Mouse (Mus musculus) midbrain, embryonic 14.5 days (tissue): Measurements from ENCODE around the gene Ano10. TPM values are rescaled to one million over a fixed set of nuclear protein-coding genes. Genes with fewer than 3 reads are reported as not detected.

Experiments used
- ATAC-seq: fragments of 200-750 bp; cut with Nextera tagmentation; 2 replicates; pipeline ENCODE4 v1.8.0; 2017; ENCODE audit warnings: moderate number of reproducible peaks, moderate library complexity; ENCODE audit not compliant: low FRiP score, low TSS enrichment
- DNase-seq: peaks from one replicate; pipeline ENCODE4 v3.0.0-alpha.2; 2015
- H3K27ac ChIP-seq: fragments of 300-500 bp; sonication (generic); replicated peaks from 2 replicates; pipeline ENCODE4 v1.5.1; 2014; ENCODE audit warnings: mild to moderate bottlenecking, low read depth, low read length, moderate library complexity
- H3K27me3 ChIP-seq: fragments of 300-500 bp; sonication (generic); 2 replicates; pipeline ENCODE4 v1.6.1; 2014; ENCODE audit warnings: low read length, control low read depth, mixed read lengths; ENCODE audit not compliant: control insufficient read depth, insufficient read depth
- H3K36me3 ChIP-seq: fragments of 300-500 bp; sonication (generic); 2 replicates; pipeline ENCODE4 v1.6.1; 2014; ENCODE audit warnings: low read length, control low read depth; ENCODE audit not compliant: control insufficient read depth, insufficient read depth
- H3K4me1 ChIP-seq: fragments of 300-500 bp; sonication (generic); 2 replicates; pipeline ENCODE4 v1.6.1; 2014; ENCODE audit warnings: mild to moderate bottlenecking, antibody characterized with exemption, low read length, control low read depth; ENCODE audit not compliant: control insufficient read depth, insufficient read depth
- H3K4me2 ChIP-seq: fragments of 300-500 bp; sonication (generic); 2 replicates; pipeline ENCODE4 v1.6.1; 2014; ENCODE audit warnings: mild to moderate bottlenecking, low read length, moderate library complexity
- H3K4me3 ChIP-seq: fragments of 300-500 bp; sonication (generic); replicated peaks from 2 replicates; pipeline ENCODE4 v1.5.1; 2014; ENCODE audit warnings: low read depth, low read length
- H3K9ac ChIP-seq: fragments of 300-500 bp; sonication (generic); replicated peaks from 2 replicates; pipeline ENCODE4 v1.6.1; 2014; ENCODE audit warnings: mild to moderate bottlenecking, low read length, moderate library complexity
- H3K9me3 ChIP-seq: fragments of 300-500 bp; sonication (generic); 2 replicates; pipeline ENCODE4 v1.6.1; 2016; ENCODE audit warnings: low read length, control low read depth, mixed read lengths; ENCODE audit not compliant: control insufficient read depth
- WGBS: fragments of 180-500 bp; shearing (Covaris S2); extraction: QIAGEN DNeasy Blood & Tissue Kit; methylation state at CpG from one replicate; pipeline ENCODE4 v1.1.7; 2014; 5-methylcytosine and 5-hydroxymethylcytosine counted together
- polyA plus RNA-seq: library from polyadenylated mRNA; unstranded; fragments of >200 nt; fragmentation: Nextera tagmentation; extraction: Ambion mirVana; gene quantifications from 2 replicates; pipeline ENCODE4 v1.2.1, GENCODE M21; 2014

Gene Ano10
- polyA plus RNA-seq, 1 experiment from 2014 or later = 41.2 TPM

DNA sequence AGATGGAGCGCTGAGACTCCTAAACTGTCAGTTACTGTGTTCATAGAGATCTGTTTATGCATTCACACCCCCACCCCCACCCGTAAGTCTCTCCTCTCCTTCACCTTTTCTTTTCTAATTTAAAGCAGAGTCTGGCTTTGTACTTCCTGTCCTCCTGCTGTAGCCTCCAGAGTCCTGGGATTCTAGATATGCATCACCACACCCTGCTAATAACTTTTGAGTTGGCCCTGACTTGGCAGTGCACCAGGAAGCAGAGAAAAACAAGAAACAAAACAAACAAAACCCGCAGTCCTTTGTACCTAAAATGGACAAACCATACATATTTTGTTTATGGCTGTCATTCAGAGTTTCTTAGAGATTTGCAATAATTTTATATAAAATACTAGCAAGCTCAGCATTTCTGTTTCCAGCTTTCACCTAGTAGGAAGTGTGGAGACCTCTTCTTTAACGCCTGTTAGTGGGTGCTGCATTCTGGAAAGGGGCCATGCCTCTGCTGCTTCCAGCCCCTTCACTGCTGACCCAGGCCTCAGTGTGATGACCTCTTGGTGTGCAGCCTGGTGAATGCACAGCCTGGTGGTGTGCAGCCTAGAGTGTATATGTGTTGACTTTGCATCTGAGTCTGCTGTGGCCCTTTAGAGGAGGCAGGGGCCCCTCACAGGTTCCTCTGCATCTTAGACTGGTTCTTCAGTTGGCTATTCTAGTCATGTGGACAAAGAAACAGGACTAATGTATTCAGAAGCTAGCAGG is 147.9 kb downstream of the Ano10 start:
- ATAC-seq = no peak
- Histone ChIP-seq H3K4me3 (no peak overlapping the region), H3K27ac (no peak overlapping the region), H3K9me3 (no peaks in the 10 kb centered on the region), H3K4me2 (no peak overlapping the region), H3K9ac (no peak overlapping the region), H3K36me3 (peaks cover 11% of the 10 kb centered on the region; the same call in 1 of the 2 replicates), H3K27me3 (no peaks in the 10 kb centered on the region), H3K4me1 (no peaks in the 10 kb centered on the region)
- no peak for DNase-seq
- WGBS = 91% methylated on average over 4 of the region's 4 CpGs

DNA sequence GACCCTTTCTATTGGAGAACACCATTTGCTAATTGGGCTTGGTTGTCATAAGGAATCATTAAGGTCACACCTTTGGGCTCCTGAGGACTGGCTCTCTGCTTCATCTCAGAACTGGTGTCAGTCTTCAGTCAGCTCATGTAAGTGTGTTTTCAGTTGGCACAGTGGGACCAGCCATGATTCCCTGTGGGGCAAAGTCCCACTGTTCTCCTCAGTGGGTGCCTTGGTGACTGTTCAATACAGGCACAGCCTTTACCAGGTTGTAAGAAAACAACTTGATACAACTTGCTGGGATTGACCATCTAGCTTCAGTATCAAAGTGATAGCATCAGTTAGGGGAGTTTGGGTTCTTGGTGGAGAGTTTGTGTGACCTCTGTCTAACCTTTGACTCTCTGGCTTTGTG is 148.5 kb downstream of the Ano10 start:
- no peaks in the 10 kb centered on the region for H3K9me3 ChIP-seq
- no peak overlapping the region for H3K27ac ChIP-seq
- no peak overlapping the region for H3K4me3 ChIP-seq
- DNase-seq = no peak
- H3K4me1 ChIP-seq = no peaks in the 10 kb centered on the region
- no peak overlapping the region for H3K9ac ChIP-seq
- H3K4me2 ChIP-seq = no peak overlapping the region
- ATAC-seq = no peak
- H3K36me3 ChIP-seq = peaks cover 11% of the 10 kb centered on the region; the same call in 1 of the 2 replicates
- no peaks in the 10 kb centered on the region for H3K27me3 ChIP-seq

DNA sequence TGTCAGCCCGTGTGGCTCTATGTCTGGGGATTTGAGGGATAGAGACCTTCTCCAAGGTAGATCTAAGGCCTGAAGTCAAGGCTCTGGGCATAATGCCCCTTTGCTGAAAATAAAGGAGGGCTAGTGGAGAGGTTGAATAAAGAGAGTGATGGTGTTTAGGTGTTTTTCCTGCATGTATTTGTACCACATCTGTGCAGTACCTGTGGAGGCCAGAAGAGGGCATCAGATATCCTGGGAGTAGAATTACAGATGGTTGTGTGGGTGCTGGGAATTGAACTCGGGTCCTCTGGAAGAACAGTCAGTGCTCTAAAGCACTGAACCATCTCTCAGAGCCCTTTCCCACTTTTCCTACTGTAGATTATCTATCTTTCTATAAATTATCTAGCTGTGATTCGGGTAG is 149.4 kb downstream of the Ano10 start:
- no peaks in the 10 kb centered on the region for H3K27me3 ChIP-seq
- no peaks in the 10 kb centered on the region for H3K9me3 ChIP-seq
- no peak overlapping the region for H3K4me3 ChIP-seq
- H3K4me1 ChIP-seq = no peaks in the 10 kb centered on the region
- H3K27ac ChIP-seq = no peak overlapping the region
- 96% methylated on average over 3 of the region's 3 CpGs for WGBS
- H3K9ac ChIP-seq = no peak overlapping the region
- H3K36me3 ChIP-seq = peaks cover 11% of the 10 kb centered on the region; the same call in 1 of the 2 replicates
- no peak for ATAC-seq
- no peak for DNase-seq
- no peak overlapping the region for H3K4me2 ChIP-seq

DNA sequence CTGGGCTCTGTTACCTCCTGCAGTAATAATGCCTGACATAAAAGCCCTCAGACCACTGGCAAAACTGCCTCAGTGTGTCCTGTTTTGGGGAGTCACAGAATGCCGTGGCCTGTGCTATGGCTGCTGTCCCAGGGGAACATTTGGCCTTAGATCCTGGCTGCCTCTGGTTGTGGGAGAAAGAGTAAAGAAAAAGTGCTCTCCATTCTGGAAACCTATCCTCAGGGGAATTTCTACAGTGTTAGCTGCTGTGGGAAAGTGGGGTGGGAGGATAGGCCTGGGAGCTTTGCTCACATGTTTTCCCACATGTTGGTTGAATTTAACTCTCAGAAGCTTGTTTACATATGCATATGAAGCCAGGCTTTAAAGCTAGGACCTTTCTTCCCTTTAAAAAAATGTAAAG is 151.0 kb downstream of the Ano10 start:
- peaks cover 14% of the 10 kb centered on the region for H3K36me3 ChIP-seq
- H3K27me3 ChIP-seq = no peaks in the 10 kb centered on the region
- H3K9ac ChIP-seq = no peak overlapping the region
- ATAC-seq = no peak
- no peak overlapping the region for H3K27ac ChIP-seq
- no peaks in the 10 kb centered on the region for H3K9me3 ChIP-seq
- WGBS = 75% methylated on average over 1 of the region's 1 CpGs
- no peak overlapping the region for H3K4me2 ChIP-seq
- no peaks in the 10 kb centered on the region for H3K4me1 ChIP-seq
- H3K4me3 ChIP-seq = no peak overlapping the region
- DNase-seq = peak; percentile 19

DNA sequence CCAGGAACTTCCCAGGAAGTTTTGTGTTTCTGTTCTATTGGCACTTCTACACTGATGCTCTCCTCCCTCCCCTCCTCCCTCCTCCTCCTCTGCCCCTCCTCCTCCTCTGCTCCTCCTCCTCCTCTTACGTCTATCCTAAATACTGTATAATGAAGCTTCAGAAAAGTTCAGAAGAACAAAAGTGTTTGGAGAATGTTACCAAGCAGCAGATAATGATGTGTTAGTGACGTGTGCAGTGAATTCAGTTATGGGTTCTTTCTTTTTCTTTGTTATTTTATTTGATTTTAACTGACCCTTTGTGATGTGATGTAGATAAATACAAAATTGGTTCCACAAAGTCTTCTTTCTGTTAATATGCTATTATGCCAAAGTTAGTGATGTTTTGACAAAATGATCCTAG is 155.0 kb downstream of the Ano10 start:
- no peak overlapping the region for H3K9ac ChIP-seq
- DNase-seq = no peak
- H3K4me2 ChIP-seq = no peak overlapping the region
- ATAC-seq = no peak
- H3K9me3 ChIP-seq = no peaks in the 10 kb centered on the region
- H3K36me3 ChIP-seq = peaks cover 19% of the 10 kb centered on the region
- 48% methylated on average over 2 of the region's 2 CpGs for WGBS
- H3K4me1 ChIP-seq = no peaks in the 10 kb centered on the region
- H3K4me3 ChIP-seq = no peak overlapping the region
- no peak overlapping the region for H3K27ac ChIP-seq
- H3K27me3 ChIP-seq = no peaks in the 10 kb centered on the region

DNA sequence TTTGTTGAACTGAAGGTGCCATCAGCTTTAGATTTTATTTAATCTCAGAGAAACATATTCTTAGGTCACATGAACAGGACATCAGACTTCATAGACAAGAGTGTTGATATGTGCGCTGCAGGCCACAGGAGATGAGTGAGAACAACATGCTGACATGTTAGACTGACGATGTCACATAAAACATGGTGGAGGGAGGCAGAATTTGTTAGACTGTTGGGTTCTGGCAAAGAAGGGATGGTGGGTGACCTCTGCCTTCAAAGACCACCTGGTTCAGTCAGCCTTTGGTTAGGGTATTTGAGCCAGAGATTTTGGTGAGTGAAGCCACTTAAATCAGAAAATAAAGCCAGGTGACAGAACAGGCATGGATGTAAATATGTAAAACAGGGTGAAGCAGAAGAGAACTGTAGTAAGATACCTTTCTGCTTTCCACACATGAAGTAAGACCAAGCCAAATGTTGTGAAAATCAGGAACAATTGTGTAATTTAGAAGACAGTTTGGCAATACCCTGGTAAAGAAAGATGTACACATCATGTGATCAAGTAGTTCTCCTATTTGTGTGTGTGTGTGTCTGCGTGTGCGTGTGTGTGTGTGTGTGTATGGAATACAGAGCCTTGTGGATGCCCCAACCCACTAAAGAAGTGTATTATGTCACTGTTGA is 155.7 kb downstream of the Ano10 start:
- ATAC-seq = no peak
- no peak for DNase-seq
- Histone ChIP-seq H3K9ac (no peak overlapping the region), H3K27me3 (no peaks in the 10 kb centered on the region), H3K9me3 (no peaks in the 10 kb centered on the region), H3K4me2 (no peak overlapping the region), H3K36me3 (peaks cover 17% of the 10 kb centered on the region), H3K27ac (no peak overlapping the region), H3K4me1 (no peaks in the 10 kb centered on the region), H3K4me3 (no peak overlapping the region)
- WGBS = 93% methylated on average over 4 of the region's 4 CpGs

DNA sequence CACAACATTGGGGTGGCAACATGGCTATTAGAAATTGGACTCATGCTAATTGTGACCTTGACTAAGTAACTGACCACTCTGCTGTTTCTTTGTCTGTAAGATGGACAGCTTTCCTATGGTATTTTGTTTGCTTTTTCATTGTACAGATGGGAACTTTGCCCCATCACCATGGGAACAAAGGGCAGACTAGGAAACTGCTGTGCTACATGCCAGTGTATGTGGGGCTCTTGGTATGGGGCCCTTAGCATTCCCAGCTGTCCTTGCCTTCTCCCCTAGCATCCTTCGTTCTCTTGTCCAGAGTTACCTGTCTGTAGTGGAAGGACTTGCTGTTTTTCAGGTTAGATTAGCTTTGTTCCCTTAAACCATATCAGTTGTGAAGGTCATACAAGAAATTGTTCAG is 156.3 kb downstream of the Ano10 start:
- Histone ChIP-seq H3K36me3 (peaks cover 17% of the 10 kb centered on the region), H3K27me3 (no peaks in the 10 kb centered on the region), H3K4me3 (no peak overlapping the region), H3K4me2 (no peak overlapping the region), H3K27ac (no peak overlapping the region), H3K9ac (no peak overlapping the region), H3K4me1 (no peaks in the 10 kb centered on the region), H3K9me3 (no peaks in the 10 kb centered on the region)
- DNase-seq (no peak), ATAC-seq (no peak)
- WGBS = 59% methylated on average over 1 of the region's 1 CpGs

DNA sequence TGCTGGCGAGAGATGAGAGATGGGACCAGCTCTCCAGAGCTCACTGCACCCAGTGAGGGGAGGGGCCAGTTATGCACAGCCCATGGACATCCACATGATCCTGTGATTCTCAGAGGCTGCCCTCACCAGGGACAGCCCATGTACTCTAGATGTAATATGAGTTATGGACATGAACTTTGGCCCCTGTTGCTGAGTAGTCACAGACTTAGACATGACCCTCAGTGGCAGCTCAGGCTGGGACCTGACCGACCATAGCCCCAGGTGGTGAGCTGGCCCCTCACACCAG is 158.4 kb downstream of the Ano10 start:
- no peak; the same call in 1 of the 2 replicates for ATAC-seq
- H3K27ac ChIP-seq = no peak overlapping the region
- H3K9ac ChIP-seq = no peak overlapping the region
- H3K4me1 ChIP-seq = no peaks in the 10 kb centered on the region
- no peak overlapping the region for H3K4me3 ChIP-seq
- WGBS = 93% methylated on average over 2 of the region's 2 CpGs
- peaks cover 21% of the 10 kb centered on the region for H3K36me3 ChIP-seq
- no peaks in the 10 kb centered on the region for H3K27me3 ChIP-seq
- H3K4me2 ChIP-seq = no peak overlapping the region
- no peak for DNase-seq
- H3K9me3 ChIP-seq = no peaks in the 10 kb centered on the region
